Mouse (Mus musculus): ENCODE results near the gene Tbx1. TPM values are rescaled to one million over a fixed set of nuclear protein-coding genes. Genes with fewer than 3 reads are reported as not detected.

The Tbx1 gene
- total RNA-seq, 2 experiments from 2014 or later = 0.20 TPM; not detected in 1

DNA sequence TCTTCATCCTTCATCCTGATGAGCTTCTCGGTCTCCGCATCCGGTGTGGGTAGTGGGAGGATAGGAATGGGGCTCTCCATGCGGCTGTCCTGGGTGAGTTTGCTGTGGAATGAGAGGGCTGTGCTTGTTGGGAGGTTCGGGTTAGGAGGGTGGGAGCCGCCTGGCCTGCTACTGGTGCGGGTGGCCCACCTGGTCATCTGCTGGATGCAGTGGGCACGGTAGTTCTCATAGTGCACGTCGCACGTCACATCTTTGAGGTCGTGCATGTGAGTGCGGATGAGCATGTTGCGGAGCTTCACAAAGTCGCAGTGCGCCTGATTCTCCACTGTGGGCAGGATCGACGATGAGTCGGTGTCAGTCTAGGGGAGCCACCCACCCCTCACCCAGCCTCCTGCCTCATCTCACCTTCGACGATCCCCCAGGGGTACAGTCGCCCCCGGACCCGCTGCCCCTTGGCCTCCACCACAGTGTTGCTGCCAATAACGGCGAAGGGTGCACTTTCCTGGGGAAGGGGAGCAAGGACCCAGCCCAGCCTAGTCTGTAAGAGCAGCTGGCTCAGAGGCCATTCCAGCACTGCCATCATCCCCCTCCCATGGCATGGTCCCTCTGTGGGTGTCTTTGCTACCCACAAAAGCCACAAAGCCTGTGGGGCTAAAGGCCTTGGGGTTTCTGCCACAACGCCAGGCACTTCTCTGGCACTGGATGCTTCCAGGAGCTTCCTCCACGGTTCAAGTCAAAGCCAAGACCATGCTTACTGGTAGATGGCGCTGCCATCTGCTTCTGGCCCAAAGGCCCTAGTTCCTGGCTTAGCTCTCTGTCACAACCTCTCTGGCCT lies 32.7 kb upstream of the Tbx1 start:
- no peak for DNase-seq

- DNase-seq = no peak
Observed at GRCm38 (mm10) chr16:18622019-18622418, 31.5 kb upstream of the Tbx1 start, which contains the start of gene Gp1bb. Gene Gp1bb (minus strand): TSS chr16:18622403.

DNA sequence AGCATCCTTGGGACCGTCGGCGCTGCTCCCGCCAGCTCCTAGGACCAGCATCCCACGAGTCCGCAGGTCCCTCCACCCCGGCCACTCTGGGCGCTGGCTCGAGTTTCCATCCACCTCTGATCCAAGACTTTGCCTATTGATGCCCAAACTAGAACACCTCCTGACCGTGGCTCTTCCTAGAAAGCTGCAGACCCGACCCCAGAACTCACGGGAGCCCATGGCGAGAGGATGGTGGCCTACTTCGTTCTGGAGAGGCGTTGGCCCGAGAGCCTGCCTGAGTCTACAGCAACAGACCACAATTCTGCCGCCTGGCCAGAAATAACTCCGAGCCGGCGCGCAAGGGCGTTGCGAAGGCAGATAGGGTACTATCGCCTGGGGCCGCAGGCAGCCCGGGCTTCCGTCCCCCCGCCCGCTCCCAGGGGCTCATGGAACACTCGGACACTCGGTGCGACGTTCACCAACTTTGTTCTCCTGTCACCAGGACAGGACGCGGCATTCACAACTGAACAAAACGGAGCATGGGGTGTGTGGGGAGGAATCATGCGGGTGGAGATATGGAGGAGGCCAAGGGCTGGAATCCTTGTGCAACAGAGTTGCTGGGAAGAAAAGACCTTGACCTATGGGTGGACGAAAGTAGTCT lies 31.0 kb upstream of the Tbx1 start:
- peak in 1 of 2 experiments; percentile 13 for DNase-seq

DNA sequence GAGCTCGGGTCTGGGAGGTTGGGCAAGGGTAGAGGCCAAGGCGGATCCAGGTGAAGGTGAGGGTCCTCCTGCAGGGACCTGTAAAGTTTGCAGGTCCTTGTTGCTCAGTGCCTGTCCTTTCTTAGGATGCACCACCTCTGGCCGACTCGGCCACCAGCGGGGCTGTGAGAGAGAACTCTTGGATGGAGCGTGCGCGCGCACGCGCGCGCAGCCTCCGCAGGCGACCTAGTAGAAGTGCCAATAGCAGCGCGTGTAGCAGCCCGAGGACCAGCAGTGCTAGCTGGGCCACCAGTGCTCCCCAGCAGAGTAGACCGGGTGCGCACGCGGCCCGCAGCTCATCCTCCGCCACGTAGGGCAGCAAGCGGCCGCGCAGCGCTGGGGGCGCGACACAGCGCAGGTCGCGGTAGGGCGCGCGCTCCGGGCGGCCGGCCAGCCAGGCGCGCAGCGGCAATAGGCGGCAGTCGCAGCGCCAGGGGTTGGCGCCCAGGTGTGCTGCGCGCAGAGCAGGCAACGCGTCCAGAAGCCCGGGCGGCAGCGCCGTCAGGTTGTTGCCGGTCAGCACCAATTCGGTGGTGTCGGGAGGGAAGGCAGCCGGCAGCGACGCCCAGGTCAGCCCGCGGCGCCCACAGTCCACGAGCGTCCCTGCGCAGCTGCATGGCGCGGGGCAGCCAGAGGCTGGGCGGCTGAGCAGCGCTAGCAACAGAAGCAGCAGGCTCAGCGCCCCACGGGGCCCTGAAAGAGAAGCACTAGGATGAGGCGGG lies 30.3 kb upstream of the Tbx1 start:
- DNase-seq = peak; percentile 7 to 25

GRCm38 (mm10) chr16:18620201-18620600 lies 29.7 kb upstream of the Tbx1 start:
- DNase-seq = no peak

GRCm38 (mm10) chr16:18619110-18619509 lies 28.6 kb upstream of the Tbx1 start:
- no peak for DNase-seq

DNA sequence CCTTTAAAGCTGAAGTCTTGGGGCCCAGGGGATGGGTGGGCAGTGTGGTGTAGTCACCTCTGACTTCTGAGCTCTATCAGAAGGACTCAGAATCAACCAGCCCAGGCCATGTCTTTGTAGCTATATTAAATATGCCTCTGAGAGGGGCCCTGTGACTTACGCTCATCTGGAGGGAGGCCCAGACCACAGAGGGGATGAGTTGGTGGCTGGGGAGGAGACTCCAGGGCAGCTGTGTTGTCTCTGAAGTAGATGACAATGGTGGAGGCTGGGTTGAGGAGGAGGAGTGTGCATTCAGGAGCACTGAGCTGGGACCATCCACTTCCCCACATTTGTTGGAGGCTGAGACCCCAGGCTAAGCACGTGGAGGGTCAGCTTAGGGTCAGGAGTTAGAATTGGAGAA lies 27.8 kb upstream of the Tbx1 start:
- DNase-seq = no peak

GRCm38 (mm10) chr16:18617370-18618065 lies 27.0 kb upstream of the Tbx1 start:
- DNase-seq = peak; percentile 89 to 91

GRCm38 (mm10) chr16:18613301-18613700 lies 22.8 kb upstream of the Tbx1 start:
- no peak for DNase-seq

GRCm38 (mm10) chr16:18611752-18612151 lies 21.3 kb upstream of the Tbx1 start:
- no peak for DNase-seq

GRCm38 (mm10) chr16:18609099-18609498 lies 18.6 kb upstream of the Tbx1 start:
- no peak for DNase-seq

GRCm38 (mm10) chr16:18608226-18608625 lies 17.8 kb upstream of the Tbx1 start:
- peak in 1 of 2 experiments; percentile 34 for DNase-seq

- DNase-seq = no peak
Observed at GRCm38 (mm10) chr16:18605705-18606104, 15.2 kb upstream of the Tbx1 start.

DNA sequence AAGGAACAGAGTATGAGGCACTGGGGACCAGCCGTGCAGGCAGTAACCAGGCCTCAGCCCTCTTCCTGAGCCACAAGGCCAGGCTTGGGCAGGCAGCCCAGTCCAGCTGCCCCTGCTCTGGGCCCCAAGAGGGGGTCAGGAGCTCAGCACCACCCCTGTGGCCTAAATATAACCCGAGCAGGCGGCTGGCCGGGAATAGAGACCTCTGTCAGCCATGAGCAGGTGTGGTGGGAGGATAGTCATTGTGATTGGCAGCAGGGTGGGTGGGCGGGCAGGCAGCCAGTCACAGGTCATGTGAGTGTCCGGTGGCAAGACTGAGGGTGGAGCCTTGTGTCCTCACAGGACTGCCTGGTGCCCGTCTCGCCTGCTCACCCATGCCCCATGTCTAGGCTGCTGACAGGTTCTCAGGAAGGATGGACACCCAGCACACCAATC lies 13.8 kb upstream of the Tbx1 start:
- DNase-seq = no peak

DNA sequence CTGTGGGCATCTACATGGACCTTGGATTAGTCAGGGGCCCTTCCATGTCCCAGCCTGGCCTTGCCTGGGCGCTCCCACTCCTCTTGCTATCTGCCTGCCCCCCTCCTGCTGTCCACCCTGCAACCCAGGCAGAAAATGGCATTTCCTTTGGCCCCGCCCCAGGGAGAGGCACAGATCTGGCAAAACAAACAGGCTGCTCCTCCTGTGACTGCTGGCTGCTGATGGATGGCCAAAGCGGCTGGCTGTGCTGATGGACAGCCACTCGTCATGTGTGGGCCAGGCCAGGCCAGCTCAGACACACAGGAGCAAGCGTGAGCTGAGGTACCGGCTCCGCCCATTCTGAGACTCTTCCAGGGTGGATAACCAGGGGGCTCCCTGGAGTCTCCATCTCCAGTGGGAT lies 11.0 kb upstream of the Tbx1 start:
- DNase-seq = no peak

DNA sequence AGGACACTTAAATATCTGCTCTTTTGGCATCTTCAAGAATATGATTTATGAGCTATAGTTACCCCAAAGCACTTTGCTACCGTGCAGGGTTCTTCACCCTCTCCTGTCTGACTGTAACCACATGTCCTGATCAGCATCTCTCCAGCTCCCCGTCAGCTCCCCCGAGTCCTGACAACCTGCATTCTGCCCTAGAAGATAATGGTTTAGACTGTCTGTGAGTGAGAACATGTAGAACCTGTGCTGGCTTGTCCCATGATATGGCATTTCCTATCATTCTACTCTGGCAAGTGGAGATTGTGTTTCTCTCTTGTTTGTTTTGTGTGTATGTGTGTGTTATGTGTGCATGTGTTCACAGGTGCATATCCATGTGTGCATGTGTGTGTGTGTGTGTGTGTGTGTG lies 7.5 kb upstream of the Tbx1 start:
- no peak for DNase-seq

- no peak for DNase-seq
Observed at GRCm38 (mm10) chr16:18596255-18596654, 5.8 kb upstream of the Tbx1 start.

DNA sequence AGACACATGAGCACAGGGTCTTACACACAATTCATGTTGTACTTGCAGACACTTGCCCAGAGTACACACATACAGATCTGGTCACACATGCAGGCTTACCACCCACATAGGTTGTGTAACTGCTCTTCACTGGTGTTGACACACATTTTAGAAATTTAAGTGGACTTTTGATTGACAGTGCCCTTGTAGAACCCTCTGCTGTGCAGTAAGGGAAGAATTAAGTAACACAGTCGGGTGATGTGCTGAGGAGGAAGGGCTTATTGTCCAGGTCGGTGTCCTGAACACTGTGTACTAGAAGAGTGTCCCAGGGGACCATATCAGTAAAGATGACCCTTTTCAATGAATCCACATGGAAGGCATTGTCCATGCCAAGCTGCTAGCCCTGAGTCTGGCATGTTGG lies 3.5 kb upstream of the Tbx1 start:
- DNase-seq = no peak

GRCm38 (mm10) chr16:18591047-18592018 lies 862 bp upstream of the Tbx1 start:
- peak in 1 of 2 experiments; percentile 43 for DNase-seq

- DNase-seq = no peak
Observed at GRCm38 (mm10) chr16:18589080-18589621, 1.3 kb downstream of the Tbx1 start.

GRCm38 (mm10) chr16:18588738-18589055 lies 1.8 kb downstream of the Tbx1 start:
- no peak for DNase-seq

Data from adrenal gland, postnatal 36 days (tissue).